8 mouse cellular contexts compared by ENCODE assay signal in genomic region chr3:152981988-152982387, GRCm38 (mm10). TPM values are rescaled to one million over a fixed set of nuclear protein-coding genes. Genes with fewer than 3 reads are reported as not detected.
DNase-seq lines count a peak whose midpoint lies in the region; ATAC-seq lines count a peak whose summit lies in the region.

St6galnac5 (minus strand) TSS chr3:152982246.

- H3K4me2 ChIP-seq in kidney, embryonic 14.5 days (replicated peaks; ENCODE audit: low read depth, low read length) = peak within 1 kb of the TSS; percentile 86
- H3K4me2 ChIP-seq in neural tube, embryonic 11.5 days (ENCODE audit: low read depth) = peak within 1 kb of the TSS; percentile 96

- peak; percentile 56; the same call in 1 of the 2 replicates for ATAC-seq in kidney, embryonic 14.5 days (ENCODE audit: low FRiP score, low TSS enrichment)
- ATAC-seq in neural tube, embryonic 11.5 days (ENCODE audit: insufficient read depth, low FRiP score, low TSS enrichment) = no peak
- ATAC-seq in erythroid progenitor cell, adult 5-6 weeks (replicated peaks; ENCODE audit: low FRiP score, poor library complexity, severe bottlenecking) = no peak

- intact Hi-C loops in left cerebral cortex, postnatal 10 days (cut with DNase I) = loop anchor here (5.0 kb wide), 1 partner anchor 90 kb away; no protein-coding TSS in a partner anchor

- H3K4me3 ChIP-seq in kidney, embryonic 14.5 days (ENCODE audit: low read length) = peak within 1 kb of the TSS; percentile 40
- peak within 1 kb of the TSS; percentile 33 for H3K4me3 ChIP-seq in brown adipose tissue, adult 24 weeks (ENCODE audit: insufficient read depth, low read depth, low read length)
- H3K4me3 ChIP-seq in neural tube, embryonic 11.5 days (ENCODE audit: low read depth, low read length) = peak within 1 kb of the TSS; percentile 52

- H3K4me1 ChIP-seq in kidney, embryonic 14.5 days (ENCODE audit: control insufficient read depth, insufficient read depth, low read length) = peaks cover 6% of the 10 kb centered on the region; the same call in 1 of the 2 replicates
- no peaks in the 10 kb centered on the region for H3K4me1 ChIP-seq in brown adipose tissue, adult 24 weeks (ENCODE audit: control insufficient read depth, insufficient read depth, insufficient read length, low read length)
- H3K4me1 ChIP-seq in neural tube, embryonic 11.5 days (ENCODE audit: control insufficient read depth, insufficient read depth, low read length) = peaks cover 2% of the 10 kb centered on the region; the same call in 1 of the 2 replicates

- peaks cover 14% of the 10 kb centered on the region; the same call in 1 of the 2 replicates for H3K27me3 ChIP-seq in kidney, embryonic 14.5 days (ENCODE audit: control insufficient read depth, insufficient read depth, low read length)
- peaks cover 2% of the 10 kb centered on the region; the same call in 1 of the 2 replicates for H3K27me3 ChIP-seq in neural tube, embryonic 11.5 days (ENCODE audit: control insufficient read depth, insufficient read depth, low read length)

- H3K9me3 ChIP-seq in kidney, embryonic 14.5 days (ENCODE audit: control insufficient read depth, low read length) = no peaks in the 10 kb centered on the region
- H3K9me3 ChIP-seq in neural tube, embryonic 11.5 days (ENCODE audit: control insufficient read depth, low read length) = no peaks in the 10 kb centered on the region

- no peaks in the 10 kb centered on the region for H3K36me3 ChIP-seq in kidney, embryonic 14.5 days (ENCODE audit: control insufficient read depth, insufficient read depth, low read length)
- H3K36me3 ChIP-seq in neural tube, embryonic 11.5 days (ENCODE audit: control insufficient read depth, insufficient read depth, low read length) = no peaks in the 10 kb centered on the region

- no peak within 1 kb of the TSS for H3K27ac ChIP-seq in kidney, embryonic 14.5 days (ENCODE audit: low read depth, low read length)
- H3K27ac ChIP-seq in brown adipose tissue, adult 24 weeks (replicated peaks; ENCODE audit: low read depth, low read length) = no peak within 1 kb of the TSS
- no peak within 1 kb of the TSS for H3K27ac ChIP-seq in neural tube, embryonic 11.5 days (ENCODE audit: low read depth, low read length)

- H3K9ac ChIP-seq in kidney, embryonic 14.5 days (ENCODE audit: low read depth, low read length) = peak within 1 kb of the TSS; percentile 42; the same call in 1 of the 2 replicates
- H3K9ac ChIP-seq in neural tube, embryonic 11.5 days (ENCODE audit: low read length) = peak within 1 kb of the TSS; percentile 69

- DNase-seq in kidney, adult 8-10 months = no peak
- DNase-seq in frontal cortex, postnatal 36 days (ENCODE audit: low spot score in 2 of 2) = peak; percentile 40 to 46
- DNase-seq in left cerebral cortex, postnatal 10 days (ENCODE audit: extremely low spot score in 1 of 2, low spot score in 2 of 2) = peak; percentile 51 to 59
- peak; percentile 61 for DNase-seq in neural tube, embryonic 11.5 days (ENCODE audit: low spot score)
- DNase-seq in gastrocnemius, postnatal 10 days = no peak

- WGBS in kidney, embryonic 14.5 days = 2% methylated on average over 17 of the region's 17 CpGs
- WGBS in neural tube, embryonic 11.5 days = under 1% methylated on average over 17 of the region's 17 CpGs

RNA-seq across cellular contexts. Expression of gene St6galnac5, which starts in this region (rescaled TPM):
- polyA plus RNA-seq in kidney, embryonic 14.5 days (2014; fragmentation: Nextera tagmentation; extraction: Ambion mirVana) = 1.1 TPM in 2 replicates
- polyA plus RNA-seq in brown adipose tissue, adult 24 weeks (2012; ENCODE audit: insufficient read depth, insufficient read length, missing spikeins) = 1.7 and 2.3 TPM in 2 replicates
- total RNA-seq in left cerebral cortex, postnatal 10 days (2021) = 10 to 100 TPM; 51.2 to 51.6 TPM
- 5.8 and 6.7 TPM in 2 replicates for polyA plus RNA-seq in neural tube, embryonic 11.5 days (2014; fragmentation: Nextera tagmentation; extraction: Ambion mirVana)
- under 1 TPM; 0.18 to 0.33 TPM for total RNA-seq in gastrocnemius, postnatal 10 days (2021)
- not detected in 2 replicates for total RNA-seq in erythroid progenitor cell, adult 5-6 weeks (2015; ENCODE audit: low replicate concordance)
- total RNA-seq in erythroid progenitor cell, adult 5-6 weeks (2017; ENCODE audit: low replicate concordance) = 0.83 TPM in 1 of 2 replicates, not detected in the other

Comparison
In these comparisons a context has a peak if more than half of its experiments do, and no peak if none do; other contexts are left out.
1. RNA of gene St6galnac5 (total RNA-seq): 51.2 to 51.6 TPM in left cerebral cortex, postnatal 10 days; 0.83 TPM in erythroid progenitor cell, adult 5-6 weeks and 0.18 to 0.33 TPM in gastrocnemius, postnatal 10 days; every median in the first group is over 10 times any median in the second.
2. DNase-seq: peak in frontal cortex, postnatal 36 days (2 of 2), left cerebral cortex, postnatal 10 days (2 of 2) and neural tube, embryonic 11.5 days (single experiment); none in kidney, adult 8-10 months (0 of 2) and gastrocnemius, postnatal 10 days (single experiment).
3. Peak in every context shown above with its lines, with median percentiles within 50 percentile points of each other: H3K4me3 ChIP-seq.